Mouse (Mus musculus): ENCODE measurements around the gene Ikzf1. TPM values are rescaled to one million over a fixed set of nuclear protein-coding genes. Genes with fewer than 3 reads are reported as not detected.

The Ikzf1 gene
- total and polyA plus RNA-seq, 3 experiments: 1.8 to 3.7 (median 2.0) TPM

GRCm38 (mm10) chr11:11800304-11800703 is 115.5 kb downstream of the Ikzf1 start:
- H3K9ac ChIP-seq (ENCODE audit: low read depth, low read length): no peak overlapping the region
- DNase-seq: no peak
- H3K4me1 ChIP-seq (ENCODE audit: control insufficient read depth, insufficient read depth, low read length): no peaks in the 10 kb centered on the region
- H3K27ac ChIP-seq: no peak overlapping the region
- TF ChIP-seq CTCF (IDR thresholded peaks at IDR 0.05): no peak
- no peak for TF ChIP-seq POLR2A (IDR thresholded peaks at IDR 0.05; ENCODE audit: insufficient read depth, low read depth, low read length)
- TF ChIP-seq EP300 (IDR thresholded peaks at IDR 0.05; ENCODE audit: insufficient read depth, low read depth, low read length): no peak
- H3K4me3 ChIP-seq: no peak overlapping the region
- H3K27me3 ChIP-seq (ENCODE audit: control insufficient read depth, insufficient read depth, low read length): no peaks in the 10 kb centered on the region
- 90% methylated on average over 3 of the region's 3 CpGs for WGBS
- intact Hi-C loops (cut with DNase I): no loop called here
- H3K36me3 ChIP-seq (ENCODE audit: control insufficient read depth, insufficient read depth, low read length): no peaks in the 10 kb centered on the region
- no peaks in the 10 kb centered on the region for H3K79me2 ChIP-seq (replicated peaks; ENCODE audit: control insufficient read depth, insufficient read depth, low read length)

GRCm38 (mm10) chr11:11801067-11801466 is 116.3 kb downstream of the Ikzf1 start:
- Histone ChIP-seq H3K4me1 (ENCODE audit: control insufficient read depth, insufficient read depth, low read length) (no peaks in the 10 kb centered on the region), H3K9ac (ENCODE audit: low read depth, low read length) (no peak overlapping the region), H3K27ac (no peak overlapping the region), H3K79me2 (replicated peaks; ENCODE audit: control insufficient read depth, insufficient read depth, low read length) (no peaks in the 10 kb centered on the region), H3K27me3 (ENCODE audit: control insufficient read depth, insufficient read depth, low read length) (no peaks in the 10 kb centered on the region), H3K36me3 (ENCODE audit: control insufficient read depth, insufficient read depth, low read length) (no peaks in the 10 kb centered on the region), H3K4me3 (no peak overlapping the region)
- no peak for TF ChIP-seq CTCF (IDR thresholded peaks at IDR 0.05)
- no peak for TF ChIP-seq EP300 (IDR thresholded peaks at IDR 0.05; ENCODE audit: insufficient read depth, low read depth, low read length)
- TF ChIP-seq POLR2A (IDR thresholded peaks at IDR 0.05; ENCODE audit: insufficient read depth, low read depth, low read length): no peak
- no peak for DNase-seq
- intact Hi-C loops (cut with DNase I): no loop called here
- WGBS: 91% methylated on average over 9 of the region's 9 CpGs

GRCm38 (mm10) chr11:11804421-11804820 is 119.6 kb downstream of the Ikzf1 start:
- no peaks in the 10 kb centered on the region for H3K27me3 ChIP-seq (ENCODE audit: control insufficient read depth, insufficient read depth, low read length)
- TF ChIP-seq POLR2A (IDR thresholded peaks at IDR 0.05; ENCODE audit: insufficient read depth, low read depth, low read length) (no peak), EP300 (IDR thresholded peaks at IDR 0.05; ENCODE audit: insufficient read depth, low read depth, low read length) (no peak), CTCF (IDR thresholded peaks at IDR 0.05) (no peak)
- H3K79me2 ChIP-seq (replicated peaks; ENCODE audit: control insufficient read depth, insufficient read depth, low read length): no peaks in the 10 kb centered on the region
- no peak overlapping the region for H3K4me3 ChIP-seq
- no peaks in the 10 kb centered on the region for H3K4me1 ChIP-seq (ENCODE audit: control insufficient read depth, insufficient read depth, low read length)
- DNase-seq: no peak
- H3K27ac ChIP-seq: no peak overlapping the region
- H3K36me3 ChIP-seq (ENCODE audit: control insufficient read depth, insufficient read depth, low read length): no peaks in the 10 kb centered on the region
- intact Hi-C loops (cut with DNase I): no loop called here
- no peak overlapping the region for H3K9ac ChIP-seq (ENCODE audit: low read depth, low read length)
- 86% methylated on average over 5 of the region's 5 CpGs for WGBS

- DNase-seq: no peak
- WGBS: 50% methylated on average over 4 of the region's 4 CpGs
- Histone ChIP-seq H3K4me1 (ENCODE audit: control insufficient read depth, insufficient read depth, low read length) (no peaks in the 10 kb centered on the region), H3K27me3 (ENCODE audit: control insufficient read depth, insufficient read depth, low read length) (no peaks in the 10 kb centered on the region), H3K9ac (ENCODE audit: low read depth, low read length) (no peak overlapping the region), H3K4me3 (no peak overlapping the region), H3K36me3 (ENCODE audit: control insufficient read depth, insufficient read depth, low read length) (no peaks in the 10 kb centered on the region), H3K27ac (no peak overlapping the region), H3K79me2 (replicated peaks; ENCODE audit: control insufficient read depth, insufficient read depth, low read length) (no peaks in the 10 kb centered on the region)
- TF ChIP-seq CTCF (IDR thresholded peaks at IDR 0.05) (no peak), POLR2A (IDR thresholded peaks at IDR 0.05; ENCODE audit: insufficient read depth, low read depth, low read length) (no peak), EP300 (IDR thresholded peaks at IDR 0.05; ENCODE audit: insufficient read depth, low read depth, low read length) (no peak)
- intact Hi-C loops (cut with DNase I): no loop called here
Observed at GRCm38 (mm10) chr11:11805951-11806350, 121.1 kb downstream of the Ikzf1 start.

- H3K4me3 ChIP-seq: peak overlapping the region; percentile 79
- intact Hi-C loops (cut with DNase I): no loop called here
- 3% methylated on average over 25 of the region's 25 CpGs for WGBS
- no peaks in the 10 kb centered on the region for H3K36me3 ChIP-seq (ENCODE audit: control insufficient read depth, insufficient read depth, low read length)
- DNase-seq: no peak
- H3K79me2 ChIP-seq (replicated peaks; ENCODE audit: control insufficient read depth, insufficient read depth, low read length): no peaks in the 10 kb centered on the region
- peak overlapping the region; percentile 96 for H3K27ac ChIP-seq
- H3K9ac ChIP-seq (ENCODE audit: low read depth, low read length): peak overlapping the region; percentile 69
- no peak for TF ChIP-seq EP300 (IDR thresholded peaks at IDR 0.05; ENCODE audit: insufficient read depth, low read depth, low read length)
- no peak for TF ChIP-seq CTCF (IDR thresholded peaks at IDR 0.05)
- TF ChIP-seq POLR2A (IDR thresholded peaks at IDR 0.05; ENCODE audit: insufficient read depth, low read depth, low read length): no peak
- H3K27me3 ChIP-seq (ENCODE audit: control insufficient read depth, insufficient read depth, low read length): no peaks in the 10 kb centered on the region
- peaks cover 1% of the 10 kb centered on the region; the same call in 1 of the 2 replicates for H3K4me1 ChIP-seq (ENCODE audit: control insufficient read depth, insufficient read depth, low read length)
Observed at GRCm38 (mm10) chr11:11808035-11808819, 123.4 kb downstream of the Ikzf1 start.

GRCm38 (mm10) chr11:11808820-11809403 is 124.1 kb downstream of the Ikzf1 start, which contains the start of gene Fignl1:
Fignl1 (minus strand) TSS chr11:11808962.
- Histone ChIP-seq H3K27ac (peak within 1 kb of the TSS; percentile 96), H3K27me3 (ENCODE audit: control insufficient read depth, insufficient read depth, low read length) (no peaks in the 10 kb centered on the region), H3K79me2 (replicated peaks; ENCODE audit: control insufficient read depth, insufficient read depth, low read length) (no peaks in the 10 kb centered on the region), H3K9ac (ENCODE audit: low read depth, low read length) (peak within 1 kb of the TSS; percentile 71), H3K4me3 (peak within 1 kb of the TSS; percentile 79), H3K4me1 (ENCODE audit: control insufficient read depth, insufficient read depth, low read length) (peaks cover 1% of the 10 kb centered on the region; the same call in 1 of the 2 replicates), H3K36me3 (ENCODE audit: control insufficient read depth, insufficient read depth, low read length) (no peaks in the 10 kb centered on the region)
- intact Hi-C loops (cut with DNase I): no loop called here
- peak; percentile 97 to 98 for DNase-seq
- WGBS: under 1% methylated on average over 53 of the region's 53 CpGs
- TF ChIP-seq CTCF (IDR thresholded peaks at IDR 0.05): peak; percentile 59
- TF ChIP-seq EP300 (IDR thresholded peaks at IDR 0.05; ENCODE audit: insufficient read depth, low read depth, low read length): no peak
- TF ChIP-seq POLR2A (IDR thresholded peaks at IDR 0.05; ENCODE audit: insufficient read depth, low read depth, low read length): peak; percentile 59; the same call in 1 of the 2 replicates
